Mouse (Mus musculus): Measurements from ENCODE around the gene Gas7.

- TF ChIP-seq CHD2 (IDR thresholded peaks at IDR 0.05; ENCODE audit: low read depth, low read length) (no peak), ZC3H11A (IDR thresholded peaks at IDR 0.05; ENCODE audit: borderline replicate concordance, low read depth, low read length) (no peak), ZNF384 (IDR thresholded peaks at IDR 0.05; ENCODE audit: low read depth, low read length) (no peak), HCFC1 (IDR thresholded peaks at IDR 0.05; ENCODE audit: borderline replicate concordance, insufficient read depth, low read length) (no peak)
These were observed 141.6 kb downstream of the Gas7 start for GRCm38 (mm10) chr11:67596856-67597255.

Measured in ES-E14 (cell line).